Mouse (Mus musculus) G1E (cell line): Measurements from ENCODE around the gene Serp2. TPM values are rescaled to one million over a fixed set of nuclear protein-coding genes. Genes with fewer than 3 reads are reported as not detected.
"Not testable (repeated sequence)": the region's sequence is repeated elsewhere in the genome, so short reads cannot be mapped to it uniquely, and the experiment has no call there.

Experiments used
- ATAC-seq: 2 replicates; pipeline ENCODE4 v1.8.0; 2016; ENCODE audit warnings: mild to moderate bottlenecking; ENCODE audit not compliant: insufficient number of reproducible peaks, poor library complexity, low FRiP score, severe bottlenecking; ENCODE audit errors: extremely low read depth
- DNase-seq: peaks from one replicate; pipeline ENCODE4 v3.0.0; 2012; ENCODE audit warnings: low spot score
- H3K27me3 ChIP-seq: 2 replicates; pipeline ENCODE4 v1.6.1; 2012; ENCODE audit warnings: mild to moderate bottlenecking, low read length, inconsistent platforms; ENCODE audit not compliant: insufficient read depth
- H3K36me3 ChIP-seq: replicated peaks from 2 replicates; pipeline ENCODE3; 2012; ENCODE audit warnings: mild to moderate bottlenecking, inconsistent platforms
- H3K4me1 ChIP-seq: 2 replicates; pipeline ENCODE4 v1.6.1; 2012; ENCODE audit warnings: low read depth, low read length, inconsistent platforms, mixed read lengths; ENCODE audit not compliant: insufficient read depth
- H3K4me3 ChIP-seq: 2 replicates; pipeline ENCODE4 v1.5.1; 2012; ENCODE audit warnings: low read depth, mild to moderate bottlenecking, inconsistent platforms, low read length, moderate library complexity, mixed read lengths
- H3K9me3 ChIP-seq: replicated peaks from 2 replicates; pipeline ENCODE4 v1.6.1; 2012; ENCODE audit warnings: inconsistent platforms
- CTCF ChIP-seq: IDR thresholded peaks from 2 replicates; pipeline ENCODE4 v1.5.1; 2012; ENCODE audit warnings: low read depth, low read length, inconsistent platforms, mixed read lengths
- GATA1 ChIP-seq: IDR thresholded peaks from 2 replicates; pipeline ENCODE4 v1.6.1; 2012; ENCODE audit warnings: borderline replicate concordance, low read length, inconsistent platforms, mixed read lengths
- GATA2 ChIP-seq: IDR thresholded peaks from 2 replicates; pipeline ENCODE4 v1.6.1; 2012; ENCODE audit warnings: low read depth, low read length, inconsistent platforms, borderline replicate concordance
- POLR2AphosphoS5 ChIP-seq: IDR thresholded peaks from 2 replicates; pipeline ENCODE4 v1.6.1; 2012; ENCODE audit warnings: low read depth, low read length, inconsistent platforms; ENCODE audit not compliant: insufficient replicate concordance
- TAL1 ChIP-seq: conservative IDR thresholded peaks from 2 replicates; pipeline ENCODE4 v1.6.1; 2012; ENCODE audit warnings: low read depth, low read length, inconsistent platforms, mixed read lengths
- polyA plus RNA-seq: library from polyadenylated mRNA; stranded (reverse); fragments of >175 nt; gene quantifications from 2 replicates; pipeline ENCODE4 v1.2.3, GENCODE M21; 2012
- total RNA-seq, 2 experiments: library from RNA; stranded (forward) in 1 of 2; stranded (reverse) in 1 of 2; fragments of 200-1000 nt in 1 of 2; fragments of >200 nt in 1 of 2; fragmentation: Nextera tagmentation in 1 of 2; gene quantifications; 2 replicates each; pipeline ENCODE4 v1.2.3; 2014 to 2017

Gene Serp2
- total and polyA plus RNA-seq, 3 experiments: not detected

DNA sequence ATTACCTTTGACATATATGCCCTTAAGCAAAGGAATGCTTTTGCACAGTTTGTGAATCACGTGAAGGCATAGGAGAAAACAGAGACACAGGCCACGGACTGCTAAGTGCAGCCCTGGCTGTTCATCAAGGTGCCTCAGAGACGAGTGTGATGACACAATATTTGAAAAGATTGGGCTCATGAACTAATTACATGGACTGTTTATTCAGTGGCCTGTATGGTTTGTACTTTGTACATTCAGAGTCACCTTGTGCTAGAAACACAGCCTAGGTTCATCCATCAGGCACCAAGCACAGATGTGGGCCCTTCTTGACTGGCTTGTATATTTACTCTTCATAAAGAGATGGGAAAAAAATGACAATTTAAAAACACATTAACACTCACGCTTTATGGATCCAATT, 9.5 kb upstream of the Serp2 start:
- H3K4me3 ChIP-seq: no peak overlapping the region
- no peaks in the 10 kb centered on the region for H3K36me3 ChIP-seq
- no peaks in the 10 kb centered on the region for H3K27me3 ChIP-seq
- DNase-seq: no peak
- ATAC-seq: no peak
- no peak for TF ChIP-seq CTCF
- no peak for TF ChIP-seq TAL1
- no peak for TF ChIP-seq GATA2
- TF ChIP-seq POLR2AphosphoS5: no peak
- peaks cover 3% of the 10 kb centered on the region; the same call in 1 of the 2 replicates for H3K4me1 ChIP-seq
- peaks cover 12% of the 10 kb centered on the region; the same call in 1 of the 2 replicates for H3K9me3 ChIP-seq

DNA sequence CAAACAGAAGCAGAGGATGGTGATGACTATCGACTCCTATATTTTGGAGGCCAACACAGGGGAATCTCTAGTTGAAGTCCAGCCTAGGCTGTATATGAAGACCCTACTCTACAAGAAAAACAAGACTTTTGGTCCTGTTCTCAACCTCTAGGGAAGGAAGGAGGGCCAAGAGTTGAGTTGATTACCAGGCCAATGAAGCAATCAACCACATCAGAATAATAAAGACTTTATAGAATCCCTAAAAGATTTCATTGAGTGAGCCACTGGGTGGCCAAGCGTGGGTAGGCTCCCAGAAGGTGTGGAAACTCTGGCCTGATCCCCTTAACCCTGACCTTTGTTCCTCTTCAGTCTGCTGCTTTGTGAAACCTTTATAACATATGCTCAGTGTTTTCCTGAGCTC, 2.5 kb upstream of the Serp2 start:
- H3K9me3 ChIP-seq: peaks cover 27% of the 10 kb centered on the region
- TF ChIP-seq POLR2AphosphoS5 (no peak), GATA1 (no peak), GATA2 (no peak), CTCF (no peak), TAL1 (no peak)
- no peak for ATAC-seq
- H3K4me3 ChIP-seq: no peak overlapping the region
- no peak for DNase-seq
- H3K27me3 ChIP-seq: peaks cover 12% of the 10 kb centered on the region; the same call in 1 of the 2 replicates
- H3K4me1 ChIP-seq: no peaks in the 10 kb centered on the region
- no peaks in the 10 kb centered on the region for H3K36me3 ChIP-seq

GRCm38 (mm10) chr14:76558171-76558570, 1.5 kb upstream of the Serp2 start:
- not testable (repeated sequence) for DNase-seq, ATAC-seq, H3K4me3 ChIP-seq, H3K4me1 ChIP-seq, H3K36me3 ChIP-seq
- Histone ChIP-seq H3K9me3 (peaks cover 27% of the 10 kb centered on the region), H3K27me3 (peaks cover 12% of the 10 kb centered on the region; the same call in 1 of the 2 replicates)

- peaks cover 12% of the 10 kb centered on the region; the same call in 1 of the 2 replicates for H3K27me3 ChIP-seq
- TF ChIP-seq GATA1: no peak
- TF ChIP-seq CTCF: no peak
- no peak for TF ChIP-seq POLR2AphosphoS5
- no peak for TF ChIP-seq GATA2
- no peak for TF ChIP-seq TAL1
- H3K4me1 ChIP-seq: no peaks in the 10 kb centered on the region
- ATAC-seq: no peak
- peaks cover 23% of the 10 kb centered on the region for H3K9me3 ChIP-seq
- no peak overlapping the region; the same call in 1 of the 2 replicates for H3K4me3 ChIP-seq
- no peaks in the 10 kb centered on the region for H3K36me3 ChIP-seq
- no peak for DNase-seq
Observed at GRCm38 (mm10) chr14:76556031-76556851, 448 bp downstream of the Serp2 start.

DNA sequence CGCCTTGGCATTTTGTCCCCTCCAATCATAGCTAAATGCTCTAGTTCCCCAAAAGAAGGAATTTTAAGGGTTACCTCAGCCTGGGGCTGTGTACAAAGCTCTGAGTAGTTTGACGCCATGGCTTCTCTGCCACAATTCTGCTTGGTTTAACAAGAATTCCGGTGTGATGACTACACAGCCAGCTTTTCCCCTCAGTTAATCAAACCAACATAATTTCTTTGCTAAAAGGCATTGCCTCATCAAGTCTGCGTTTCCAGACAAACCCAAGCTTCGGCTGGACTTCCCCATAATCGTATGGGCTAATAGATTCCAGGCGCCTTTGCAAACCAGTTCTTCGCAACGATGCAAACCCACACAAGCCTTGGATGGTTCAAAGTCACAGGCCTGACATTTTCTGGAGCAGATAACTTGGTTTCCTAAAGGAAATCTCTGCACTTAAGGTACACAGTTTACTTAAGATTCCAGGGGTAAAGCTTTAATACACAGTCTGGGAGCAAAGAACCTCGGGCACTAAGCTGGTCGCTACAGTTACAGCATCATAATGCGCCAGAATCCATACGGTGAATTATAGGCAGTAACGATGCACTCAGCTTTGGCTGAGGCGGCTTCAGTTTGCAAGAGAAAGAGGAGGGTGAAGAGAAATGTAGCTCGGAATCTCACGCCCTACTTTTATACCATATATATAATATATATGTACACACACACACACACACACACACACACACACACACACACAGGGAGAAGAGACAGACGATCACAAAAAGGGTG, 1.2 kb downstream of the Serp2 start:
- Histone ChIP-seq H3K27me3 (peaks cover 12% of the 10 kb centered on the region; the same call in 1 of the 2 replicates), H3K4me1 (no peaks in the 10 kb centered on the region), H3K4me3 (no peak overlapping the region), H3K9me3 (peaks cover 19% of the 10 kb centered on the region), H3K36me3 (no peaks in the 10 kb centered on the region)
- DNase-seq (no peak), ATAC-seq (no peak)
- TF ChIP-seq GATA1 (no peak), GATA2 (no peak), POLR2AphosphoS5 (no peak), CTCF (no peak), TAL1 (no peak)

DNA sequence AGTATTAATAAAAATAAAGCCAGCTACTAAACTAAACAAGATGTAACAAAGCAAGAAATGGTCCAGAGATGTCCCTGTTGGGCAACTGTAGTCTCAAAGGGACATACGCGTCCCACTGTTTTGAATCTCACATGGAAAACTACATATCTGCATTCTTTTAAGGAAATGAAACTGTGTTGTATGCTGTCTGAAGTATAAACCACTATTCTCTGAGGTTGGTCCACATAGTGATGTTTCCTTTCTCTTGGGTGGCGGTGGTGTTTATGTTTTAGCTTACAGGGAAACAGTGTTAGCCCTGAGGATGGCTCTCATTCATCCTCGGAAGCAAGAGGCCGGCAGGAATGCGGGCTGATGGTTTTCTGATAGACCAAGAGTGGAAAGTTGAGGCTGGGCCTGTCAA, 12.6 kb downstream of the Serp2 start:
- Histone ChIP-seq H3K4me3 (no peak overlapping the region), H3K9me3 (peaks cover 23% of the 10 kb centered on the region), H3K4me1 (no peaks in the 10 kb centered on the region), H3K27me3 (peaks cover 3% of the 10 kb centered on the region; the same call in 1 of the 2 replicates), H3K36me3 (no peaks in the 10 kb centered on the region)
- TF ChIP-seq CTCF: no peak
- TF ChIP-seq GATA2: no peak
- no peak for TF ChIP-seq GATA1
- TF ChIP-seq TAL1: no peak
- no peak for TF ChIP-seq POLR2AphosphoS5
- DNase-seq (no peak), ATAC-seq (no peak)
